Mouse (Mus musculus): ENCODE measurements around the gene P2ry1. TPM values are rescaled to one million over a fixed set of nuclear protein-coding genes. Genes with fewer than 3 reads are reported as not detected.

Gene P2ry1
- 7.6 and 11.7 TPM in 2 replicates for polyA plus RNA-seq (2012)

GRCm38 (mm10) chr3:61002587-61003501, at the start of gene P2ry1:
TSS of gene P2ry1 (plus strand) at chr3:61002795.

